Mouse (Mus musculus) forebrain, embryonic 10.5 days (tissue): Measurements from ENCODE around the gene Med20. TPM values are rescaled to one million over a fixed set of nuclear protein-coding genes. Genes with fewer than 3 reads are reported as not detected.
A peak's percentile ranks its signal among the peaks of the same experiment; 100 is the strongest.

Source experiments
- DNase-seq: peaks from one replicate; pipeline ENCODE4 v3.0.0-alpha.2; 2017; ENCODE audit warnings: low spot score; ENCODE audit errors: extremely low spot score
- H3K27ac ChIP-seq: fragments of 300-500 bp; sonication (generic); 2 replicates; pipeline ENCODE4 v1.5.1; 2016; ENCODE audit warnings: mild to moderate bottlenecking
- H3K27me3 ChIP-seq: fragments of 300-500 bp; sonication (generic); 2 replicates; pipeline ENCODE4 v1.6.1; 2016; ENCODE audit warnings: mild to moderate bottlenecking; ENCODE audit not compliant: poor library complexity, severe bottlenecking
- H3K36me3 ChIP-seq: fragments of 300-500 bp; sonication (generic); replicated peaks from 2 replicates; pipeline ENCODE4 v1.6.1; 2016; ENCODE audit warnings: mild to moderate bottlenecking, moderate library complexity
- H3K4me1 ChIP-seq: fragments of 300-500 bp; sonication (generic); 2 replicates; pipeline ENCODE4 v1.6.1; 2016
- H3K4me3 ChIP-seq: fragments of 300-500 bp; sonication (generic); 2 replicates; pipeline ENCODE4 v1.5.1; 2016; ENCODE audit warnings: mild to moderate bottlenecking, moderate library complexity
- H3K9me3 ChIP-seq: fragments of 300-500 bp; sonication (generic); 2 replicates; pipeline ENCODE4 v1.6.1; 2016; ENCODE audit warnings: mild to moderate bottlenecking, moderate library complexity
- WGBS: fragments of 180-500 bp; shearing (Covaris S2); methylation state at CpG from one replicate; pipeline ENCODE4 v1.1.7; 2016; 5-methylcytosine and 5-hydroxymethylcytosine counted together
- polyA plus RNA-seq: library from polyadenylated mRNA; unstranded; fragments of >200 nt; fragmentation: Nextera tagmentation; extraction: Ambion mirVana; gene quantifications from 2 replicates; pipeline ENCODE4 v1.2.1, GENCODE M21; 2016

Gene Med20
- polyA plus RNA-seq = 43.4 and 47.5 TPM in 2 replicates

GRCm38 (mm10) chr17:47610849-47611660, at the start of gene Med20, which contains the start of the genes Bysl and Gm20517:
TSS of gene Med20 (plus strand) at chr17:47611582.
TSS of gene Bysl (minus strand) at chr17:47611492.
TSS of gene Gm20517 (plus strand) at chr17:47611589.
- WGBS = under 1% methylated on average over 59 of the region's 59 CpGs
- H3K4me3 ChIP-seq = peak within 1 kb of the TSS; percentile 88
- H3K4me1 ChIP-seq = peaks cover 28% of the 10 kb centered on the region
- peak within 1 kb of the TSS; percentile 86 for H3K27ac ChIP-seq
- peaks cover 66% of the 10 kb centered on the region for H3K36me3 ChIP-seq
- no peaks in the 10 kb centered on the region for H3K27me3 ChIP-seq
- peak; percentile 98 for DNase-seq
- H3K9me3 ChIP-seq = no peaks in the 10 kb centered on the region

GRCm38 (mm10) chr17:47562875-47563274, 48.5 kb upstream of the Med20 start:
- no peak overlapping the region for H3K27ac ChIP-seq
- 82% methylated on average over 6 of the region's 6 CpGs for WGBS
- no peaks in the 10 kb centered on the region for H3K9me3 ChIP-seq
- DNase-seq = no peak
- no peak overlapping the region for H3K4me3 ChIP-seq
- no peaks in the 10 kb centered on the region for H3K27me3 ChIP-seq
- H3K36me3 ChIP-seq = no peaks in the 10 kb centered on the region
- H3K4me1 ChIP-seq = peaks cover 23% of the 10 kb centered on the region

- no peak for DNase-seq
- Histone ChIP-seq H3K27me3 (no peaks in the 10 kb centered on the region), H3K4me3 (no peak overlapping the region), H3K4me1 (peaks cover 32% of the 10 kb centered on the region), H3K27ac (no peak overlapping the region), H3K36me3 (no peaks in the 10 kb centered on the region), H3K9me3 (no peaks in the 10 kb centered on the region)
- WGBS = 85% methylated on average over 5 of the region's 5 CpGs
Observed at GRCm38 (mm10) chr17:47564612-47565011, 46.8 kb upstream of the Med20 start.

- Histone ChIP-seq H3K36me3 (no peaks in the 10 kb centered on the region), H3K9me3 (no peaks in the 10 kb centered on the region), H3K27me3 (no peaks in the 10 kb centered on the region), H3K4me3 (no peak overlapping the region), H3K27ac (peak overlapping the region; percentile 82), H3K4me1 (peaks cover 28% of the 10 kb centered on the region)
- WGBS = 15% methylated on average over 2 of the region's 2 CpGs
- peak; percentile 29 for DNase-seq
Observed at GRCm38 (mm10) chr17:47566133-47566532, 45.2 kb upstream of the Med20 start.

GRCm38 (mm10) chr17:47567271-47567670, 44.1 kb upstream of the Med20 start:
- H3K36me3 ChIP-seq = no peaks in the 10 kb centered on the region
- H3K9me3 ChIP-seq = no peaks in the 10 kb centered on the region
- no peak for DNase-seq
- 75% methylated on average over 3 of the region's 3 CpGs for WGBS
- H3K27ac ChIP-seq = peak overlapping the region; percentile 82
- H3K4me1 ChIP-seq = peaks cover 39% of the 10 kb centered on the region
- H3K4me3 ChIP-seq = no peak overlapping the region
- H3K27me3 ChIP-seq = no peaks in the 10 kb centered on the region

GRCm38 (mm10) chr17:47568389-47568788, 43.0 kb upstream of the Med20 start:
- no peak overlapping the region for H3K27ac ChIP-seq
- WGBS = 96% methylated on average over 3 of the region's 3 CpGs

GRCm38 (mm10) chr17:47568951-47569527, 42.3 kb upstream of the Med20 start:
- Histone ChIP-seq H3K9me3 (no peaks in the 10 kb centered on the region), H3K4me1 (peaks cover 41% of the 10 kb centered on the region), H3K4me3 (no peak overlapping the region), H3K36me3 (no peaks in the 10 kb centered on the region), H3K27ac (no peak overlapping the region), H3K27me3 (no peaks in the 10 kb centered on the region)
- no peak for DNase-seq
- 82% methylated on average over 10 of the region's 10 CpGs for WGBS

More at GRCm38 (mm10) chr17:47568389-47568788, 43.0 kb upstream of the Med20 start:
- no peaks in the 10 kb centered on the region for H3K27me3 ChIP-seq
- H3K4me3 ChIP-seq = no peak overlapping the region
- no peak for DNase-seq
- H3K9me3 ChIP-seq = no peaks in the 10 kb centered on the region
- H3K36me3 ChIP-seq = no peaks in the 10 kb centered on the region
- peaks cover 40% of the 10 kb centered on the region for H3K4me1 ChIP-seq

- no peaks in the 10 kb centered on the region for H3K27me3 ChIP-seq
- H3K27ac ChIP-seq = peak overlapping the region; percentile 61
- WGBS = 22% methylated on average over 7 of the region's 7 CpGs
- no peaks in the 10 kb centered on the region for H3K9me3 ChIP-seq
- peak; percentile 27 for DNase-seq
- peaks cover 34% of the 10 kb centered on the region for H3K4me1 ChIP-seq
- no peaks in the 10 kb centered on the region for H3K36me3 ChIP-seq
- H3K4me3 ChIP-seq = no peak overlapping the region
Observed at GRCm38 (mm10) chr17:47571621-47572020, 39.8 kb upstream of the Med20 start.

GRCm38 (mm10) chr17:47572436-47572835, 38.9 kb upstream of the Med20 start:
- Histone ChIP-seq H3K4me3 (no peak overlapping the region), H3K36me3 (no peaks in the 10 kb centered on the region), H3K9me3 (no peaks in the 10 kb centered on the region), H3K27ac (peak overlapping the region; percentile 61; the same call in 1 of the 2 replicates), H3K4me1 (peaks cover 26% of the 10 kb centered on the region), H3K27me3 (no peaks in the 10 kb centered on the region)
- no peak for DNase-seq

GRCm38 (mm10) chr17:47574028-47574427, 37.4 kb upstream of the Med20 start:
- no peak for DNase-seq
- 76% methylated on average over 8 of the region's 8 CpGs for WGBS
- Histone ChIP-seq H3K4me1 (peaks cover 22% of the 10 kb centered on the region), H3K27me3 (no peaks in the 10 kb centered on the region), H3K4me3 (no peak overlapping the region), H3K36me3 (no peaks in the 10 kb centered on the region), H3K9me3 (no peaks in the 10 kb centered on the region), H3K27ac (no peak overlapping the region)

GRCm38 (mm10) chr17:47574830-47575229, 36.6 kb upstream of the Med20 start:
- Histone ChIP-seq H3K27me3 (no peaks in the 10 kb centered on the region), H3K4me1 (peaks cover 17% of the 10 kb centered on the region), H3K36me3 (no peaks in the 10 kb centered on the region), H3K9me3 (no peaks in the 10 kb centered on the region), H3K4me3 (no peak overlapping the region), H3K27ac (no peak overlapping the region)
- 80% methylated on average over 11 of the region's 11 CpGs for WGBS
- DNase-seq = no peak

GRCm38 (mm10) chr17:47578655-47579054, 32.7 kb upstream of the Med20 start:
- H3K36me3 ChIP-seq = no peaks in the 10 kb centered on the region
- no peak for DNase-seq
- no peak overlapping the region for H3K4me3 ChIP-seq
- H3K9me3 ChIP-seq = no peaks in the 10 kb centered on the region
- WGBS = 89% methylated on average over 6 of the region's 6 CpGs
- H3K4me1 ChIP-seq = peaks cover 4% of the 10 kb centered on the region; the same call in 1 of the 2 replicates
- no peaks in the 10 kb centered on the region for H3K27me3 ChIP-seq
- H3K27ac ChIP-seq = no peak overlapping the region

- Histone ChIP-seq H3K4me3 (no peak overlapping the region), H3K9me3 (no peaks in the 10 kb centered on the region), H3K4me1 (no peaks in the 10 kb centered on the region), H3K27ac (no peak overlapping the region), H3K36me3 (no peaks in the 10 kb centered on the region), H3K27me3 (no peaks in the 10 kb centered on the region)
- DNase-seq = no peak
- 91% methylated on average over 4 of the region's 4 CpGs for WGBS
Observed at GRCm38 (mm10) chr17:47580962-47581361, 30.4 kb upstream of the Med20 start.
